Comparison of ENCODE assay signal across 17 mouse cellular contexts in the genomic region with DNA sequence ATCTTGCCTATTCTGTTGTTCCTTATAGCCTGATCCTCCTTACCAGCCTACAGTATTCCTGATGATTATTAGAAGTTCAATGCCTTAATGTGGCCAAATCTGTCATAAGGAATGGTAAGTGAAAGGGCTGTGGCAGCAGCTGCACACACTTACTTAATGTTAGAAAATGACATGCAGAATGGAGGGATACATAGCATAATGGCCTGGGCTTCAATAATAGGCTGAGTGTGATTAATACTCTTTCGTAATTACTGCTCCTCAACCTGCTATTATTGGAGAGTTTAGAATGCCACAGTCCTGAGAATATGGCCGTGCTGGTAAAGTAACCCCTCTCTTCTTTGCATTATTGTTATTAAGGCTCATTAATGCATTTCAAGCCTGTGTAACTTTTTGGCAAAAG.
"Had no signal": no experiment of that assay in that cellular context is flagged by ENCODE, and none has a peak within 500 bp of the region (broad histone marks: within the 10 kb centered on the region; RNA-seq: fewer than 3 reads in every experiment).

No protein-coding gene starts in this region.

- H3K9me3 ChIP-seq: lung, embryonic 15.5 days; midbrain, embryonic 13.5 days; midbrain, embryonic 15.5 days; neural tube, embryonic 12.5 days; stomach, embryonic 15.5 days had no signal

- DNase-seq: lung, adult 2 months; lung, postnatal 14 days; lung, postnatal 36 days; right cerebral cortex, postnatal 14 days; thymus, adult 2 months; thymus, postnatal 25 days; thymus, postnatal 4 days had no signal

- ATAC-seq: lung, postnatal 0 days; midbrain, embryonic 13.5 days; midbrain, embryonic 15.5 days had no signal

- H3K27ac ChIP-seq: lung, embryonic 15.5 days; macrophage; midbrain, embryonic 13.5 days; midbrain, embryonic 15.5 days; stomach, embryonic 15.5 days; stomach, postnatal 0 days had no signal

- H3K4me2 ChIP-seq: lung, embryonic 15.5 days; midbrain, embryonic 11.5 days; midbrain, embryonic 13.5 days; midbrain, embryonic 15.5 days; neural tube, embryonic 12.5 days; stomach, embryonic 15.5 days had no signal

- H3K4me3 ChIP-seq: lung, embryonic 15.5 days; megakaryocyte, embryonic 14.5 days; midbrain, embryonic 13.5 days; midbrain, embryonic 15.5 days; neural tube, embryonic 12.5 days; stomach, embryonic 15.5 days had no signal

- H3K27me3 ChIP-seq: lung, embryonic 15.5 days; midbrain, embryonic 13.5 days; midbrain, embryonic 15.5 days; neural tube, embryonic 12.5 days; stomach, embryonic 15.5 days had no signal

- H3K9ac ChIP-seq: lung, embryonic 15.5 days; midbrain, embryonic 13.5 days; midbrain, embryonic 15.5 days; neural tube, embryonic 12.5 days; stomach, embryonic 15.5 days had no signal
